Mouse (Mus musculus) olfactory bulb, adult 2 months (tissue): Measurements from ENCODE around the gene Arfgap1. TPM values are rescaled to one million over a fixed set of nuclear protein-coding genes. Genes with fewer than 3 reads are reported as not detected.
A peak's percentile ranks its signal among the peaks of the same experiment; 100 is the strongest.

Source experiments
- H3K27ac ChIP-seq: fragments of 200-500 bp; 2 replicates; pipeline ENCODE4 v1.5.1; 2012; ENCODE audit warnings: low read depth, low read length; ENCODE audit not compliant: insufficient read depth
- H3K4me1 ChIP-seq: fragments of 200-500 bp; 2 replicates; pipeline ENCODE4 v1.6.1; 2012; ENCODE audit warnings: low read length; ENCODE audit not compliant: control insufficient read depth, insufficient read depth
- H3K4me3 ChIP-seq: fragments of 200-500 bp; 2 replicates; pipeline ENCODE4 v1.5.1; 2012; ENCODE audit warnings: mild to moderate bottlenecking, low read depth, low read length, moderate library complexity; ENCODE audit not compliant: insufficient read depth
- CTCF ChIP-seq: fragments of 200-500 bp; IDR thresholded peaks from 2 replicates; pipeline ENCODE4 v1.5.1; 2012; ENCODE audit warnings: low read depth, mild to moderate bottlenecking, low read length, moderate library complexity; ENCODE audit not compliant: insufficient read depth
- POLR2A ChIP-seq: fragments of 200-500 bp; IDR thresholded peaks from 2 replicates; pipeline ENCODE4 v1.6.1; 2012; ENCODE audit warnings: mild to moderate bottlenecking, low read depth, low read length, moderate library complexity; ENCODE audit not compliant: insufficient read depth
- WGBS: fragments of 180-500 bp; shearing (Covaris S2); methylation state at CpG from one replicate; pipeline ENCODE4 v1.1.7; 2018; 5-methylcytosine and 5-hydroxymethylcytosine counted together
- polyA plus RNA-seq: library from polyadenylated mRNA; stranded (reverse); fragments of >200 nt; gene quantifications from 2 replicates; pipeline ENCODE4 v1.2.4, GENCODE M21; 2012; ENCODE audit warnings: low replicate concordance; ENCODE audit not compliant: missing spikeins, insufficient read depth, insufficient read length

Arfgap1 gene
- polyA plus RNA-seq, 1 experiment = not detected

DNA sequence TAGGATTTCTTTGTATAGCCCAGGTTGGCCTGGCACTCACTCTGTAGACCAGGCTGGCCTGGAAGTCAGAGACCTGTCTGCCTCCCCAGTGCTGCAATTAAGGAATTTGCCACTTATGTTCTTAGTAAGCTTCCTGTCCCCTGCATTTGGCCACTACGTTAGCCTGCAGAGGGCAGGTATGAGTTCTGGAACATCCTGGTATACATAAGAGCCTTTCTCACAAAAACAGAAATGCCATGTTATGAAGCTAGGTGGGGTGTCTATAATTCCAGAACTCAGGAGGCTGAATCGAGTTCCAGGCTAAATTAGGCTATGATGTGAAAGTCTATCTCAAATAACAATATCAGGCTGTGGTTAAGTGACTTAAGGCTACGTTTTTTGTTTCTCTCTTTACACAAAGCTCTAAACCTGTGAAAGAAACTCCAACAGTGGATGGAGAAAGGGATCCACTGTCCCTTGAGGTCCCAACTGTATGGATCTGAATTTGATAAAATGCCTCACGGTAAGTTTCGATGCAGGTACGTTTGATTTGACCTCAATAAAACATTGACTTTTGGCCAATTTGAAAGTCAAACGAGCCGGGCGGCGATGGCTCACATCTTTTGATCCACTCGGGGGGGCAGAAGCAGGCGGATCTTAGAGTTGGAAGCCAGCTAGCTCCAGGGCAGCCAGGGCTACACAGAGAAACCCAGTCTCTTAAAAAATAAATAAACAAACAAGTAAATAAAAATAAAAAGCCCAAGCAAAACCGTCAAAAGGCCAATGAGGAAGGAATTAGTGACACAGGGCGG lies 738 bp upstream of the Arfgap1 start:
- Histone ChIP-seq H3K4me3 (peak overlapping the region; percentile 86), H3K27ac (peak overlapping the region; percentile 81), H3K4me1 (peaks cover 6% of the 10 kb centered on the region)
- no peak for TF ChIP-seq POLR2A
- no peak for TF ChIP-seq CTCF
- 8% methylated on average over 14 of the region's 14 CpGs for WGBS

- WGBS = 75% methylated on average over 6 of the region's 6 CpGs
- H3K4me3 ChIP-seq = no peak overlapping the region
- H3K27ac ChIP-seq = no peak overlapping the region
- H3K4me1 ChIP-seq = no peaks in the 10 kb centered on the region
- no peak for TF ChIP-seq CTCF
- no peak for TF ChIP-seq POLR2A
Observed at GRCm38 (mm10) chr2:180981133-180981532, 14.1 kb downstream of the Arfgap1 start.

GRCm38 (mm10) chr2:180985635-180986034 lies 18.6 kb downstream of the Arfgap1 start:
- Histone ChIP-seq H3K4me3 (no peak overlapping the region), H3K27ac (no peak overlapping the region), H3K4me1 (peaks cover 3% of the 10 kb centered on the region; the same call in 1 of the 2 replicates)
- 80% methylated on average over 2 of the region's 2 CpGs for WGBS
- TF ChIP-seq POLR2A (no peak), CTCF (no peak)

DNA sequence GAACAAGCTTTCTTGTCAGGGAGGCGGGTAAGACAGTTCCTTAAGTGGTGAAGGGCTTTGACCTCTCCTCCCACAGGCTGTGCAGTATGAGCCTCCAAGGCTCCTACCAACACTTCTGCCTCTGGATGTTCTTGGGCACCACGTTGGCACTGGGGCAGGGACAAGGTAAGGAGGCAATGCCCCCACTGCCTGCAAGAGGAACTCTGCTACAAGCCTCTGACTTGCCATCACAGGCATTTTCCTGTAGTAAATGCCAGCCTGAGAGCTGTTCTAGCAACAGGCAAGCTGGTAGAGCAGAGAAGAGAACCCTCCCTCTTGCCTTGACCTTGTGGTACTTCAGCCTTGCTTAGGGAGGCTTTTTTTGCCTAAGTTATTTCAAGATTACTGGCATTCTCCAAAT lies 19.4 kb downstream of the Arfgap1 start, which contains the start of gene Col20a1:
Gene Col20a1 (plus strand): TSS at position 87 of the 400 bp plus-strand sequence.
- WGBS = 73% methylated on average over 2 of the region's 2 CpGs

DNA sequence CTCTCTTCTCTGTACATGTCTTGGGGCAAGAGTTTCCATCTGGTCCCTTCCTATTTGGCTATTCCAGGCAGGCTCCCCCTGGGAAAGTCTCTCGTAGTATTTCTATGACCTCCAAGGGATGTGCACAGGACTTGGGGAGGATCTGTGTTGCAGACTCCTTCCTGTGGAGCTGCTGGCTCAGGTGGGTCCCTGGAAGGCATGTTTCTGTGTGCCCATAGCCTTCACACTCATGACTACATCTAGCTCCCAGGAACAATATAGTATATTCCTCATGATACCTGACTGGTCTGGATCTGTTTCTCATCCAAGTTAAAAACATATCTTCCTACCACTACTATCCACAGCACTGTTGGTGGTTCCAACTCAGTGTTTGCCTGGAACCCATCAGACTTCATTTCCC lies 20.0 kb downstream of the Arfgap1 start:
- no peak overlapping the region for H3K27ac ChIP-seq
- WGBS = 70% methylated on average over 1 of the region's 1 CpGs
- peaks cover 3% of the 10 kb centered on the region; the same call in 1 of the 2 replicates for H3K4me1 ChIP-seq
- no peak overlapping the region for H3K4me3 ChIP-seq
- no peak for TF ChIP-seq POLR2A
- TF ChIP-seq CTCF = no peak

More for the DNA sequence above, 19.4 kb downstream of the Arfgap1 start, which contains the start of gene Col20a1:
- no peak for TF ChIP-seq CTCF
- no peak for TF ChIP-seq POLR2A
- Histone ChIP-seq H3K4me1 (peaks cover 3% of the 10 kb centered on the region; the same call in 1 of the 2 replicates), H3K27ac (no peak within 1 kb of the TSS), H3K4me3 (no peak within 1 kb of the TSS)

DNA sequence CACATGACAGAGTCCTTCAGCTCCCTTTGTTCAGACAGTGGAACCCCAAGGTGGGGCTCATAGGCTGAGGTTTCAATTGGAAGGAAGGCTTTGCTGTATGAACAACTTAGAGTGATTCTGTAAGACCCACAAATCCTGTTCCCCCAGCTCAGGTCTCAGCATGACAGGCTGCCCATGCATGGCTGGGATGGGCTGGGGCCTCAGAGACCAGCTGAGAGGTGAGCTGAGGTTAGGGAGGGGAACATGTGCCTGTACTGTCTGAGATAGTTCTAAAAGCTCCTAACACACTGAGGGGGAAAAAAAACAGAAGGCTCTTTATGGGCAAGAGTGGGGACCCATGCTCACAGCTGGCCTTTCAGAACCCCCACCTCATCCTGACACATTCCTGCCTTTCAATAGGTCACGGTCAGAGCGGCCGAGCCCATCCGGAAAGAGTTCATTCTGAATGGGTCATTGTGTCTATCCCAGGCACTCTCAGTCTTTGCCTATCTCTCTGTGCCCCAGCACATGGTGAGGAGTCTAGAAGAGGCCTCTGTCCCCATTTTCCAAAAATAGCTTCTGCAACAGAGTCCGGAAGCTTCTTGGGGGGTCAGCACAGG lies 20.5 kb downstream of the Arfgap1 start:
- H3K4me3 ChIP-seq = no peak overlapping the region
- TF ChIP-seq CTCF (no peak), POLR2A (no peak)
- 29% methylated on average over 5 of the region's 5 CpGs for WGBS
- H3K4me1 ChIP-seq = peaks cover 3% of the 10 kb centered on the region; the same call in 1 of the 2 replicates
- no peak overlapping the region for H3K27ac ChIP-seq

DNA sequence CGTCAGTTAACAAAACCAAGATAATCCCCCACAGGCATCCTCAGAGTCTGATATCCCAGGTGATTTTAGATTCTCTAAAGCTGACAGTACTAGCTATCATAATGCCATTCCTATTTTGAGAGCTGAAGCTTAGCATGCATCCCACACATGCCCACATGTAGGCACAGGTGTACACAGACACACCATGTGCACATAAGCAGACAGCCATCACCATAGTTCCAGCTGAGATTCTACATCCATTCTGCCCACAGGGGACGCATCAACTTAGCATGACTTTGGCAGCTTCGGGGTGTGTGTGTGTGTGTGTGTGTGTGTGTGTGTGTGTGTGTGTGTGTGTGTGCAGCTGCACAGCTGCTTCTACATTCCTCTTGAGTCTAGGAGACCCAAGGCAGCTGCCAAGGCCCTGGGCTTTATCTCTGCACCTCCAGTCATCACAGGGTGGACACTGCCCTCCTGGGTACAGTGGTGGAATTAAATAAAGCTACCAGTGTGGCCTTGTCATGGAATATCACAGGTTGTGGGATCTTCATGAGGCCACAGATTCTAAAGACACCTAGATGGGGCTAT lies 21.4 kb downstream of the Arfgap1 start:
- Histone ChIP-seq H3K4me3 (no peak overlapping the region), H3K27ac (no peak overlapping the region), H3K4me1 (peaks cover 3% of the 10 kb centered on the region; the same call in 1 of the 2 replicates)
- 38% methylated on average over 3 of the region's 3 CpGs for WGBS
- TF ChIP-seq CTCF (no peak), POLR2A (no peak)

DNA sequence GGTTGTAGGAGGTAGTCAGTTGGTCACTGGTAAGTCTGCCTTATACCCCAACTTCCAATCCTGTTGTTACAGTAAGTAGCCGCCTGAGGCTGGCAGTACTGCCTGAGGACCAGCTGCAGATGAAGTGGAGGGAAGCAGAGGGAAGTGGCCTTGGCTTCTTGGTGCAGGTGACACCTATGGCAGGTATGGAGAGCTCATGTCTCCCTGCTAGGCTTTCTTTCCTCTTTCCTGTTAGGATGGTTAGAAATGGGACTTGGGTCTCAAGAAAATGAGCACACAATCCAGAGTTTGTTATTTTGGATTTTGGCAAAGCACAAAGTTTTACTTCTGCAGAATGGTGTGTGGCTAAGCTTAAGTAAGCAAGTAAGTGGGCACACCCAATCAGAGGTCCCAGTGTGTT lies 21.9 kb downstream of the Arfgap1 start:
- Histone ChIP-seq H3K4me3 (no peak overlapping the region), H3K27ac (no peak overlapping the region), H3K4me1 (peaks cover 3% of the 10 kb centered on the region; the same call in 1 of the 2 replicates)
- 76% methylated on average over 1 of the region's 1 CpGs for WGBS
- TF ChIP-seq POLR2A = no peak
- no peak for TF ChIP-seq CTCF

- 69% methylated on average over 4 of the region's 4 CpGs for WGBS
- H3K27ac ChIP-seq = no peak overlapping the region
- H3K4me3 ChIP-seq = no peak overlapping the region
- TF ChIP-seq CTCF (no peak), POLR2A (no peak)
- H3K4me1 ChIP-seq = peaks cover 3% of the 10 kb centered on the region; the same call in 1 of the 2 replicates
Observed at GRCm38 (mm10) chr2:180990347-180990746, 23.3 kb downstream of the Arfgap1 start.
